Mouse (Mus musculus): Measurements from ENCODE around the gene Mpped1.

- TF ChIP-seq HCFC1 (IDR thresholded peaks at IDR 0.05; ENCODE audit: low read depth, low read length) (no peak), NRF1 (IDR thresholded peaks at IDR 0.05; ENCODE audit: insufficient read depth, low read depth, low read length, poor library complexity, severe bottlenecking) (no peak), POLR2A (IDR thresholded peaks at IDR 0.05; ENCODE audit: control insufficient read depth in 1 of 2, insufficient read depth in 1 of 2, low read depth in 1 of 2, low read length in 2 of 2, poor library complexity in 1 of 2) (no peak), TAL1 (IDR thresholded peaks at IDR 0.05; ENCODE audit: low read length) (no peak), EP300 (IDR thresholded peaks at IDR 0.05; ENCODE audit: low read depth in 1 of 2, low read length in 2 of 2) (no peak), CTCF (IDR thresholded peaks at IDR 0.05 in 2 of 3, conservative IDR thresholded peaks at IDR 0.05 in 1 of 3; ENCODE audit: control insufficient read depth in 1 of 3, insufficient read depth in 1 of 3, low read depth in 2 of 3, low read length in 3 of 3, poor library complexity in 1 of 3, severe bottlenecking in 1 of 3) (no peak), ZNF384 (IDR thresholded peaks at IDR 0.05; ENCODE audit: low read depth, low read length) (no peak), KAT2A (conservative IDR thresholded peaks at IDR 0.05; ENCODE audit: low read depth, low read length) (no peak), SMC3 (IDR thresholded peaks at IDR 0.05; ENCODE audit: low read depth, low read length) (no peak), GABPA (IDR thresholded peaks at IDR 0.05; ENCODE audit: low read depth, low read length) (no peak), MAFK (IDR thresholded peaks at IDR 0.05; ENCODE audit: borderline replicate concordance, low read depth, low read length) (no peak)
Measured at GRCm38 (mm10) chr15:83906472-83906871, 127.2 kb downstream of the Mpped1 start.

Measured in MEL (cell line).